Mouse (Mus musculus): Measurements from ENCODE around the gene Gna15. TPM values are rescaled to one million over a fixed set of nuclear protein-coding genes. Genes with fewer than 3 reads are reported as not detected.
A peak's percentile ranks its signal among the peaks of the same experiment; 100 is the strongest.

Gene Gna15
- polyA plus RNA-seq, 1 experiment from 2014 or later = 4.6 TPM

GRCm38 (mm10) chr10:81563481-81563880 lies 39.5 kb upstream of the Gna15 start:
- no peaks in the 10 kb centered on the region for H3K9me3 ChIP-seq (ENCODE audit: low read length)
- 25% methylated on average over 6 of the region's 6 CpGs for WGBS
- H3K9ac ChIP-seq (replicated peaks; ENCODE audit: low read depth) = no peak overlapping the region
- TF ChIP-seq CTCF (IDR thresholded peaks at IDR 0.05) (no peak), EP300 (IDR thresholded peaks at IDR 0.05) (no peak)
- DNase-seq (ENCODE audit: low spot score) (no peak), ATAC-seq (no peak)
- H3K36me3 ChIP-seq (ENCODE audit: insufficient read depth, low read length) = no peaks in the 10 kb centered on the region
- no peak overlapping the region for H3K4me3 ChIP-seq (ENCODE audit: low read depth, low read length)
- H3K4me2 ChIP-seq (replicated peaks; ENCODE audit: low read depth, low read length) = no peak overlapping the region; the same call in 1 of the 2 replicates
- no peak overlapping the region; the same call in 1 of the 2 replicates for H3K27ac ChIP-seq (ENCODE audit: low read length)
- no peaks in the 10 kb centered on the region for H3K27me3 ChIP-seq (replicated peaks; ENCODE audit: insufficient read depth, low read length)
- H3K4me1 ChIP-seq (ENCODE audit: insufficient read depth, low read depth, low read length) = peaks cover 26% of the 10 kb centered on the region; the same call in 1 of the 2 replicates

- Histone ChIP-seq H3K27me3 (replicated peaks; ENCODE audit: insufficient read depth, low read length) (no peaks in the 10 kb centered on the region), H3K36me3 (ENCODE audit: insufficient read depth, low read length) (no peaks in the 10 kb centered on the region), H3K27ac (ENCODE audit: low read length) (no peak overlapping the region), H3K4me3 (ENCODE audit: low read depth, low read length) (no peak overlapping the region), H3K4me2 (replicated peaks; ENCODE audit: low read depth, low read length) (no peak overlapping the region), H3K9ac (replicated peaks; ENCODE audit: low read depth) (no peak overlapping the region), H3K9me3 (ENCODE audit: low read length) (no peaks in the 10 kb centered on the region), H3K4me1 (ENCODE audit: insufficient read depth, low read depth, low read length) (peaks cover 24% of the 10 kb centered on the region; the same call in 1 of the 2 replicates)
- 72% methylated on average over 6 of the region's 6 CpGs for WGBS
- TF ChIP-seq CTCF (IDR thresholded peaks at IDR 0.05) (no peak), EP300 (IDR thresholded peaks at IDR 0.05) (no peak)
- DNase-seq (ENCODE audit: low spot score) (no peak), ATAC-seq (no peak)
Observed at GRCm38 (mm10) chr10:81562411-81562810, 38.4 kb upstream of the Gna15 start.

GRCm38 (mm10) chr10:81560719-81561459 lies 36.9 kb upstream of the Gna15 start:
- peak; percentile 80 for DNase-seq (ENCODE audit: low spot score)
- Histone ChIP-seq H3K4me3 (ENCODE audit: low read depth, low read length) (peak overlapping the region; percentile 90), H3K4me1 (ENCODE audit: insufficient read depth, low read depth, low read length) (peaks cover 24% of the 10 kb centered on the region; the same call in 1 of the 2 replicates), H3K36me3 (ENCODE audit: insufficient read depth, low read length) (no peaks in the 10 kb centered on the region), H3K27ac (ENCODE audit: low read length) (peak overlapping the region; percentile 85), H3K27me3 (replicated peaks; ENCODE audit: insufficient read depth, low read length) (no peaks in the 10 kb centered on the region), H3K4me2 (replicated peaks; ENCODE audit: low read depth, low read length) (peak overlapping the region; percentile 84), H3K9me3 (ENCODE audit: low read length) (no peaks in the 10 kb centered on the region), H3K9ac (replicated peaks; ENCODE audit: low read depth) (peak overlapping the region; percentile 87)
- WGBS = 9% methylated on average over 16 of the region's 16 CpGs
- ATAC-seq = peak; percentile 27
- TF ChIP-seq EP300 (IDR thresholded peaks at IDR 0.05) = no peak
- TF ChIP-seq CTCF (IDR thresholded peaks at IDR 0.05) = no peak

GRCm38 (mm10) chr10:81559627-81560539 lies 35.9 kb upstream of the Gna15 start:
- peak overlapping the region; percentile 90 for H3K4me3 ChIP-seq (ENCODE audit: low read depth, low read length)
- H3K9ac ChIP-seq (replicated peaks; ENCODE audit: low read depth) = peak overlapping the region; percentile 87
- no peaks in the 10 kb centered on the region for H3K9me3 ChIP-seq (ENCODE audit: low read length)
- ATAC-seq = peak; percentile 35
- H3K4me2 ChIP-seq (replicated peaks; ENCODE audit: low read depth, low read length) = peak overlapping the region; percentile 84
- no peaks in the 10 kb centered on the region for H3K27me3 ChIP-seq (replicated peaks; ENCODE audit: insufficient read depth, low read length)
- under 1% methylated on average over 22 of the region's 36 CpGs for WGBS
- DNase-seq (ENCODE audit: low spot score) = peak; percentile 61
- TF ChIP-seq EP300 (IDR thresholded peaks at IDR 0.05) = no peak
- peak; percentile 7; the same call in 1 of the 2 replicates for TF ChIP-seq CTCF (IDR thresholded peaks at IDR 0.05)
- peak overlapping the region; percentile 85 for H3K27ac ChIP-seq (ENCODE audit: low read length)
- no peaks in the 10 kb centered on the region for H3K36me3 ChIP-seq (ENCODE audit: insufficient read depth, low read length)
- peaks cover 24% of the 10 kb centered on the region; the same call in 1 of the 2 replicates for H3K4me1 ChIP-seq (ENCODE audit: insufficient read depth, low read depth, low read length)

GRCm38 (mm10) chr10:81559163-81559626 lies 35.2 kb upstream of the Gna15 start, which contains the start of gene Aes:
Gene Aes, plus strand, starts transcription at chr10:81559488.
- 1% methylated on average over 21 of the region's 53 CpGs for WGBS
- Histone ChIP-seq H3K27me3 (replicated peaks; ENCODE audit: insufficient read depth, low read length) (no peaks in the 10 kb centered on the region), H3K4me2 (replicated peaks; ENCODE audit: low read depth, low read length) (peak within 1 kb of the TSS; percentile 84), H3K36me3 (ENCODE audit: insufficient read depth, low read length) (no peaks in the 10 kb centered on the region), H3K27ac (ENCODE audit: low read length) (peak within 1 kb of the TSS; percentile 85), H3K9ac (replicated peaks; ENCODE audit: low read depth) (peak within 1 kb of the TSS; percentile 87), H3K4me3 (ENCODE audit: low read depth, low read length) (peak within 1 kb of the TSS; percentile 90), H3K9me3 (ENCODE audit: low read length) (no peaks in the 10 kb centered on the region), H3K4me1 (ENCODE audit: insufficient read depth, low read depth, low read length) (peaks cover 21% of the 10 kb centered on the region; the same call in 1 of the 2 replicates)
- DNase-seq (ENCODE audit: low spot score) = peak; percentile 72
- TF ChIP-seq EP300 (IDR thresholded peaks at IDR 0.05) = no peak
- TF ChIP-seq CTCF (IDR thresholded peaks at IDR 0.05) = no peak
- ATAC-seq = peak; percentile 73

GRCm38 (mm10) chr10:81557491-81557890 lies 33.5 kb upstream of the Gna15 start:
- TF ChIP-seq CTCF (IDR thresholded peaks at IDR 0.05) (no peak), EP300 (IDR thresholded peaks at IDR 0.05) (no peak)
- no peak overlapping the region for H3K4me2 ChIP-seq (replicated peaks; ENCODE audit: low read depth, low read length)
- ATAC-seq = no peak
- H3K9ac ChIP-seq (replicated peaks; ENCODE audit: low read depth) = no peak overlapping the region
- no peak overlapping the region for H3K4me3 ChIP-seq (ENCODE audit: low read depth, low read length)
- H3K9me3 ChIP-seq (ENCODE audit: low read length) = no peaks in the 10 kb centered on the region
- WGBS = 24% methylated on average over 1 of the region's 1 CpGs
- peaks cover 13% of the 10 kb centered on the region; the same call in 1 of the 2 replicates for H3K4me1 ChIP-seq (ENCODE audit: insufficient read depth, low read depth, low read length)
- no peaks in the 10 kb centered on the region for H3K36me3 ChIP-seq (ENCODE audit: insufficient read depth, low read length)
- no peaks in the 10 kb centered on the region for H3K27me3 ChIP-seq (replicated peaks; ENCODE audit: insufficient read depth, low read length)
- no peak for DNase-seq (ENCODE audit: low spot score)
- no peak overlapping the region for H3K27ac ChIP-seq (ENCODE audit: low read length)
